Mouse (Mus musculus) gastrocnemius, adult 18-20 months (tissue): ENCODE measurements at regions not wholly inside any gene's neighbourhood (a gene's known extent, or its start where the extent isn't known, plus 50 kb on each side); places are given as distances from the start of the nearest gene placed in this dataset.
"Not testable (repeated sequence)": the region's sequence is repeated elsewhere in the genome, so short reads cannot be mapped to it uniquely, and the experiment has no call there.

Source experiments
- DNase-seq: peaks from one replicate; pipeline ENCODE4 v3.0.0; 2021; ENCODE audit warnings: low spot score

DNA sequence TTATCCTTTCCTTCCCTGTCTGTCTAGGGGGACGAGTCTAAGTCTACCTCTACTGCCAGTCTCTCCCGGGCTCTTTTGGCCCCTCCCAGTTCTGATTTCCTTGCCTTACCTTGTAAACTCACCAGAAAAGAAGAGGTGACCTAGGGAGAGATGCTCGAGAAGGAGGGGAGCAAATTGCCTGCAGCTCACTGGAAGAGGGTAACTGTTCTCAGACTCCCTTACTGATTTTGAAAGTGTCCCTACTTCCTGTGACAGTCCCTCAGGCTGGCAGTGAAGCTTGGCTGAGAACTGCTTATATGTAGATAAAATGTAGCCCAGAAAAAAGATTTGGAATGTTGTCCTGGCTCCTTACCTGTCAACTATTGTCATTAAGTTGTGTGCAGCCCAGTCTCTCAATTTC, 180.6 kb upstream of the Tab2 start:
- no peak for DNase-seq

DNA sequence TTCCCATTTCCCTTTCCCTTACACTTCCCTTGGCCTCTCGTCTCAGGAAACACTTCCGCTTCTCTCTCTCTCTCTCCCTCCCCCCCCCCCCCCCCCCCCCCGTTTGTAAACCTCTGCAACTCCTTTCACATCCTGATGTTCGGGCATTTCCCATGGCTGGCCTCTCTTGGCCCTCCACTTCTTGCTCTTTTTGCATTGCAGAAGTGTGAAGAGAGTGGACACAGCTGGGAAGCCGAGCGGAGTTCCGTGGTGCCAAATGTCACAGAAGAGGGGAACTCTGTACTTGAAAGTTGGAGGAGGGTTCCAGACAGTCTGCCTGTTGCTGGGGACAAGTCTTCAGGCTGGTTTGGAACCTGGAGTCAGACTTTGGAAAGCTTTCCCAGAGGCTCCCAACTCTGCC, 179.2 kb upstream of the Tab2 start:
- no peak for DNase-seq

DNA sequence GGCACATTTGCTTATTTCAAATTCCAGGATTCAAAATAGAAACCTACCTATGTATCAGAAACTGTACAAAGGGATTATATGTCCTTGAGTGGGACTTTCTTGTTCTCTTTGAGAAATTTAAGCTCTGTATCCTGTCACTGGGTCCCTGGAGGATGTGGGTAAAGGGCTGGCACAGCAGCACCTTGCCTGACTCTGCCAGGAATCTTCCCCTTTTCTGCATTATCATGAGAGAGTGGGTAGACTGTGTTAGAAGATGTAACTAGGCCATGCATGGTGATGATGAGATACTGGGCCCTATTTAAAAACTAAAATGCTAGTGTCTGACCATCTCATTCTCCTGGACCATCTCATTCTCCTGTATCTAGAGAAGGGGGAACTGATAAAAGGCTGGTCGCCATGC, 178.4 kb upstream of the Tab2 start:
- no peak for DNase-seq

DNA sequence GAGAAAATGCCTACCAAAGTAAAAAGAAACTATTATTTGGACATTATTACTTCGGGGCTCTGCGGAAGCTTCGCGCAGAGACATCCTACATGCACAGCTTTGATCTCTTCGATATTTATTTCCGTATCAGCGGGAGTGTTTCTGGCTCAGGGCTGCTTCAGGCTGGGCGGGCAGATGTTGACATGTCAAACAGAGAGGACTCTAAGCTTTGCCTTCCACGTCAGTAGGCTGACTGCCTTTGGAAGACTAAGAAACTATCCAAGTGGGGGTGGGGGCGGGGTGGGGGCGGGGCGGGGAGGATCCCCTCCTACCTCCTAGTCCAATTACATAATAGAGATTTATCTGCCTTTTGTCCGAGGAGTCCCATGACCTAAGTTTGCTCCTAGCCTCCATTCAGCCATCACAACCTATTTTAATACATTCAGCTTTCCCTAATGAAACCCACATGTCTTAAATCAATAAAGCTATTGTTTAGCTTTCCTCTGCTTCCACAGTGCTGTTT, 177.5 kb upstream of the Tab2 start:
- no peak for DNase-seq

DNA sequence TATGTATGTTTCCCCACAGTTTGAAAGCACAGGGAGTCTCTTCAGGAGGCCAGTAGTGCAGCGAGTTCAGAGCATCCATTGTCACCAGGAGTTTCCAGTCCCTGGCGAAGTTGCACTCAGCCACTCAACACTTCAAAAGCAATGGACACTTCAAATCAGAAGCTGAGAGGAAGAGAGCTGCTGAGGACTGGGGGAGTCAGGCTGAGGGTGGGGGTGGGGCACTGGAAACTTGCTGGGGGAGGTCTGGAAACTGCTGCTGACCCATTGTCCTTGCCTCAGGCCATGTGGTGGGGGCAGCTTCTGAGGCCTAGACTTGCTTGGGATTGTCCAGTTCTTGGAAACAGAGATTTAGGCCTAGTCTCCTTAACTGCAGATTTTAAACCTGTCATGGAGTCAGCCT, 176.8 kb upstream of the Tab2 start:
- no peak for DNase-seq

DNA sequence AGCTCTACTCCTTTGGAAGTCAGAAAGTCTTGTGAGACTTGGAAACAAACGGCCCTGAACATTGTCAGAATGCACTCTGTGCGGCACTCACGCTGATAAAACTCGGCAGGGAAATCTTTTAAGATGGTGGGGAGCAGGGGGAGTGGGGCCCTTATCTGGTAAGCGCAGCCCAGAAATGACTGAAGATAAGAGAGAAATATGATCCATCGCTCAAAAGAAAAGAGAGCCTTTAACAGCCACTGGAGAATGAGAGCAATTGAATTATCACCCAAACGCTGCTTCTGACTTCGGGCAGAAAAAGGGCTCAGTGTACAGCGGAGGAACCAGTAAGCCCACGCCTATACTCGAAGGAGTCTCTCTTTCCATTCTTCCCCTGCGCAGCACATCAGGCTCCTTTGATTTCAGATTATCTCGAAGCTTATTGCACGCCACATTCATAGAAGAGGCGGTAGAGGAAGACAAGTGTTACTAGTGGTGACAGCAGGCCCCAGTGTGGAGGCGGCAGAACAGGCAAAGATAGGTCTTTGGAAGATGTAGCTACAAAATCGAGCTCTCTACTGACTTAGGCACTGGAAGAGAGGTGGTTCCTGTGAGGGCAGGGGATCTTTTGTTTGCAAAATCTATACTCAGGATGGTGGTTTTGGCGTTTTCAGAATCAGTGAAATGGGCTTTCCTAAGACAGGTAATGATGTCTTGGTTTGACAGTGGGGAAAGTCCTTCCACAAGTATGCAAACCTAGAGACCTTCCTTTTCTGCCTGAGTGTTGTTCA, 174.6 kb upstream of the Tab2 start:
- no peak for DNase-seq

DNA sequence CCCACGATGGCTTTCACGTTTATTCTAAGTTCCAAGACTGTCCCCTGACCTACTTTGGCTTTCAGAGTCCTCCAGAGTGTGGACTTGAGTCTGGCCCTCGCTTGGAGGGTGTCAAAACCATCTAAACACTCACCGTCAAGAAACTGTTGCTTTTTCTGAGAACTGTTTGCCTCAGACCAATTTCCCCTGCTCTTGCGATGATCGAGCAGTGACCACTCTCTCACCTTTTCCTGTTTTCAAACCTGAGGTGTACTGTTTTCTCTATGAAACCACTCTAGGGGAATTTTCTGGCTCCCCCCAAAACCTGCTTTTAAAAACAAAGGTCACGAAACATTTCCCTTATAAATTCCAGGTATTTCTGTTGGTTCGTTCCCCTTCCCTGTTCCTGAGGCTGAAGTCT, 174.0 kb upstream of the Tab2 start:
- DNase-seq: no peak

DNA sequence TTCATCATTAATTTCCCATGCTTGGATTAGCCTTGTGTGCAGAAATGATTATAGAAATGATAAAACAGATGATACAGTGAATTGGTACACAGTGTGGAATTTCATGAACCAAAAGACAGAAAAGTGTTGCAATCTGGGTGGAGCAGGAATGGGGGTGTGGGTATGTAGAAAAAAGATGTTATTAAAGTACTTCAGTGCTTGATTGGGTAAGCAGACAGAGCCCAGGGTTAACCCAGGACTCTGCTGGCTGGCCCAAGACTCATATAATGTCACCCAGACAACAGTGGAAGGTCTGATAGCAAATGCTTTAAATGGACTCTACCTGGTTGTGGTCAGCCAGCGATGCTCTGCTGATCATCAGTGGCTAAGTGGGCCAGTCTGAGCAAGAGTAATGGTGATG, 168.1 kb upstream of the Tab2 start:
- peak; percentile 1 for DNase-seq

DNA sequence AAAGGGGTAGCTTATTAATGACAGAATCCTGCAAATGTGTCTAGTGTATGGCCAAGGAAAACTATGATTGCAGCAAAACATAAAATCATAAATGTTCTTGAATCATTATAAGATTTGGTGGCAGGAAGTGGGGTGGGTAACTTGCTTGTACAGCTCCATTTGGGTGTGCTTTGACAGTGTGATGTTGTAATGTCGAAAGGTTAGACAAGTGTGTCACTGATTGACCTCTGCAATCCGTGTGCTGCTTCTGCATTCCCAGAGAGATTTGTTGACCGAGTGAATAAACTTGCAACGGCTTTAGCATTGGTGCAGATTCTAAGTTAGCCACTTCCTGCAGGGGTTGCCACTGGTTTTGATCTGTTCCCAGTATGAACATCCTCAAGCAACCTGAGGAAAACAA, 165.9 kb upstream of the Tab2 start:
- DNase-seq: no peak

DNA sequence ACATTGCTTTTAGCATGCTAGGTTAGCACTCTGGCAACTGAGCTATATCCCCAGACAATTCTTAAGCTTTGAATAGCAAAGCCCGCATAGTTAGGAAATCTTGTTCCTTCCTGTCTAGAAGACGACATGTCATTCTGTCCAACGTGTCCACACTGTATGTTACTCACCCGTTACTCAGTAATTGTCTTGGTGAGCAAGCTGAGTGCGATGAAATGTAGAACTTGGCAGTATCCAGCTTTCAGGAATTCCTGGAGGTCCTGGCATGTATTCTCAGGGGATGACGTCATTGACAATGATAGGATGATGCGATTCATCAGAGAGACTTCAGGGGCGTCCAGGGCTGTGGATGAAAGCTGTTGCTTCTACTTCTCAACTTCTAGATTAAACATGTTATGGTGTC, 160.8 kb upstream of the Tab2 start:
- no peak for DNase-seq

DNA sequence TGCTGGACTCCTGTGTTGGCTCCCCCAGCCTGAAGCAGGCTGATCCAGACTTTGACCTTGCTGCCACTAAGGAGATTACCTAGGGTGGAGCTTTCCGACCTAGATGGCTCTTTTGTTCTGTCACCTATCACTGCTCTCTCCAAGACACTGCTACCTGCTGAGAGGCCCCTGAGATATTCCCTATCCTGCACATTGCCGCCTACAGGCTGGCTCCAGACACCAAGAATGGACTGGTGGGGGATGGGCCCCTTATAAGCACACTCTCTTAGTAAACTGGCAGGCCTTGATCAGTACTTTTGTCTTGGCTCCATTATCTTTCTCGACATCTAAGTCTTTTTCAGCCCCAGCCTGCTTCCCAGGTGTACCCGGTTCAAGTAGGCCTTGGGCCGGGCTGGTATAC, 158.9 kb upstream of the Tab2 start:
- not testable (repeated sequence) for DNase-seq

DNA sequence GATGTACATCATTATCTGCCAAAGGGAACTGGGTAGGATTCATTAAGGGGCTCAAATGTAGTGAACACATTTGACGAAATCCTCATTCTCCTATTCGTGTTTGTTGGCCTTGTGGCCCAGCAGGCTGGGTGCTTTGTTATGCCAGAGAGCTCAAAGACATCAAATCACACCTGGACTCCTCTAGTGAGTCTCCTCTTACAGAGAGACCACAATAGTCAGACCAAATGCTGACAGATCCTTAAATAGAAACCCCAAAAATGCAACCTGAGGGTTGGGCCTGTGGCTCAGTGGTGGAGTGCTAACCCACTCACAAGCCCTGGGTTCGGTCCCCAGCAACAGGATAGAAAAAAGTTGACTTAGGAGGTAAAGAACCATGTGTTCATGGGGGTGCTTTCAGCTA, 158.5 kb upstream of the Tab2 start:
- no peak for DNase-seq

DNA sequence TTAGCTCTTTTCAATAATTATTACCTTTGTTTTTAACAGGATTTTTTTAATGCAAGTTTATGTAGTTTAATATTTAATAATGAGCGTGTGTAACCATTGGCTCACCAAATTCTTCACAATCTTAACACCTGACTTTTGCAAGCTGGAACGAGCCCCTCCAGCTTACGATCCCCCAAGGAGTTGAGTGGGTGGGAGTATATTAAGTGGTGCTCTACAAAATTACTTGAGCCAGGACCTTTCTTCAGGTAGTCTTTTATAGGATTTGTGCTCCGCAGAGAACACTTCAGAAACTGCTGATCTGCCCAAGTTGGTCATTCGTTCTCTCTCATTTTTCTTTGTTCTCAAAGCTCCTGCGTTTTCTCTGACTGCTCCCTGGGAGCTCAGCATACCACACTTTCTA, 144.5 kb upstream of the Tab2 start:
- no peak for DNase-seq

DNA sequence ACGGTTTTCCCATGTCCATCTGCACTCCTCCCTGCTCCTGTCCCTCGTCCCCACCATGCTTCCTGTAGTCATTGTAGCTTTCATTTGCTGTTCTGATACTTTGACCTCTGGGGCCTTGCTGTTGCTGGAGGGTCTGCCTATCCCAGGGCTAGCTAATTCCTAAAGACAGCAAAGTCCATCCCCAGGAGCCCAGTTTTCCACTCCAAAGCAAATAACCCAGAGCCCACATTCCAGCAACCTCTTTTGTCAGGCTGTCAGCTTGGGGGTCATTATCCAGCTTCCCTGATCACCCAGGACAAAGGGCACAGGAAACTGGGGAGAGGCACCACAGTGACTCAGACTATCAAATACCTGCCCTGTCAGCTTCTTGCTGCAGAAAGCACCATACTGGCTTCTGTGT, 139.9 kb upstream of the Tab2 start:
- no peak for DNase-seq

DNA sequence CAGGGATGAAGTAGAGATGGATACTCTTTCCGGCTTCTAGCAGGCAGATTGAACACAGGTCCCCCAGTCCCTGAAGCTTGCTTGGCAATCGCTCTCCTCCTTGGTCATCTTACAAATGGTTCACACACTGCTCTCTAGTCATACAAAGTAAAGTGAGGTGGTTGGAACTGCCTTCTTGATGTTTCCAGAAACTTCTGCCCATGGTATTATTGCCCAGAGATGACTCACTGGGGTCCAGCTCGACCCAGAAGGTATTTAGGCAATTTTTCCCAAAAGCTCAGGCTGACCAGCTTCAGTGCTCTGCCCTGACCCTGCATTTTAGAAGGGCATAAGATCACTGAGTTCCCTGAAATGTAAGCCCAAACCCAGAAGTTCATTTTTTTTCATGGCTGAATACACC, 139.2 kb upstream of the Tab2 start:
- DNase-seq: no peak

DNA sequence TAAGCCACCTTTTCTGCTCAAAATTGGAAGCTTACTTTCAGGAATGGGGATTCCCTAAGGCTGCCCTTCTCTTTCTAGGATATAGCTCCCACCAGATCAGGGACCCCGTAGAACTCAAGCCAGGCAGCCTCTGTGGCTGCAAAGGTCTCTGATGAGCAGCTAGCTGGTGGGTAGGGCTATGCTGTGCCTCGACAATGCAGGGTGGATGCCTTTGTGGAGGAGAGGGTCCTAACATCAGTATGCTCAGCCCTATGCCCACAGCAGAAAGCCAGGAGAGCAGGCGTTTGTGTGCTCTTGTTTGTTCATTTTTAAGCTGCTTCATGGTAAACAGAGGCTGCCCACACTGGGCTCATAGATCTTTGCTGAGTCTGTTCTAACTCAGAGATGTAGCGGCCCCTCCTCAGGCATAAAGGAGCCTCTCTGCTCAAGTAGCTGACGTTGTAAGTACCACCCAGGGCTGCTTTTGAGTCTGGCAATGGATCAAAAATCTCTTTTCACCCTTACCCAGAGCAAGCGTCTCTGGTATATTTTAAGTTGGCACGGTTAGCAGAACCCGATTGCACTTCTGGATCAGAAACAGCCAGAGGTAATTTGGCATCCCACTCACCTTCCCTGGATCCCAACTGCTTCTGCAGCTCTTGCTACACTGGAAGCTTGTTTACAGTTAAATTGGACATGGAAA, 136.0 kb upstream of the Tab2 start:
- DNase-seq: no peak

DNA sequence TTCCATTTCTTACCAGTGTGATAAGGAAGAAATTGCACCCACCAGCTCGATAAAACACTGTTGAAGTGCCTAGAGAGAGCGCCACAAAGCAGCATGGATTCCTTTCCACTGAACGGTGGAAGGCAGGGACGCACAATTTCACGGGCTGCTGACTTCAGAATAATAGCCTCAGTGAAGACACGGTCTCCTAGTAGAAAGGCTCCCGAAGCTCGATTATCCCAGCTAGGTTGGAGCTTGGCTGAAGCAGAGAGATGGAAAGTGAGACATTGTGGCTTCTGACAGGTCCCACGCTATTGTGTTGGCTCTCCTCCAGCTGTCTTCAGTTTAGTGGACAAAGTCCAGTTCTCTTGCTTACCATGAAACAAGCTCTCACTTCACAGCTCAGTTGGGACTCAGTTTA, 133.3 kb upstream of the Tab2 start:
- no peak for DNase-seq

DNA sequence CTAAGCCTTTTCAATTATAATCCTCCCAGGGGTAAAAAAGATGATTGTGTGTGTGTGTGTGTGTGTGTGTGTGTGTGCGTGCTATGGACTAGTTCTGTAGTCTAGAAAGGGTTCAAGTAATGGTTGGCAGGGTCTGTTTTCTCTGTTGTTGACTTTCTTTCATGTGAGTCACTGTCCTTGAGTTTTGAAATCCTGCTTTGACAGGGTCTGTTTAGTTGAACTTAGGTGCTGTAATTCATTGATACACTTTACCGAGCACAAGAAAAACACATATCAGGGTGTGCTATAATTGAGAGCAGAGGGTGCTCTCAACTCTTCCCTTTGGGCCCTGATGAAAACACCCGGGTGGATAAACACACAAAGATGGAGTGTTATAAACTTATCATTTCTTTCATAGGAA, 132.7 kb upstream of the Tab2 start:
- DNase-seq: no peak

DNA sequence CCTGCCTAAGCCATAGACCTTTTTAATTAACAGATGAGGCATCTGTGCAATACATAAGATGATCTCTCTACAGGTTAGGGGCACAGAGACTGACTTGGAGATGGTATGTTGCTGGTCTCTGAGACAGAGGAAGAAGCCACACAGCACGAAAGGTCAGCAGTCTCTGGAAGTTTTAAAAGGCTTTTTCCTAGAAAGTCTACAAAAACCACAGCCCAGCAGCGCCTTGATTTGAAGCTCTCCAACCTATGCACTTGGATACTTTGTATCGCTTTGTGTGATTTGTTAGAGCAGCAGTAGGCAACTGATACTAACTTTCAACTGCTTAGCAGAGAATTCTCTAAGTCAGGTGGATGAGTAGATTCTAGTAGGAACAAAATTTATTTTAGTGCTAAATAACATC, 132.3 kb upstream of the Tab2 start:
- DNase-seq: no peak

DNA sequence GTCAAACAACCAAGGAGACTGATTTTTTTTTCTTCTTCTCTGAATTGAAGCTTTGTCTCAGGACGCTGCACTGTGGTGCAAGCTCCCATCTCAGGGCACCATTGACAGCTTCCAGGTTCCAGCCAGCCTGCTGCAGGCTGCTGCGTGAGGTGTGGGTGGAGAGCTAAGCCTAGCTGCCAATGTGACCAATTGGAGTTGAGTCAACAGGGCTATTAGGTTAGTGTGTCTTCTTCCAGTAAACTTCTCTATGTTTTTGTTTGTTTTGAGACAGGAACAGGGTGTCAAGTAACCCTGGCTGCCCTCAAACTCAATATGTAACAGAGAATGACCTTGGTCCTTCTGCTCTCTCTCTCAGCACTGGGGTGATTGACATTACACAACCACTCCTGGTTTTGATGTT, 131.1 kb upstream of the Tab2 start:
- peak; percentile 3 for DNase-seq

DNA sequence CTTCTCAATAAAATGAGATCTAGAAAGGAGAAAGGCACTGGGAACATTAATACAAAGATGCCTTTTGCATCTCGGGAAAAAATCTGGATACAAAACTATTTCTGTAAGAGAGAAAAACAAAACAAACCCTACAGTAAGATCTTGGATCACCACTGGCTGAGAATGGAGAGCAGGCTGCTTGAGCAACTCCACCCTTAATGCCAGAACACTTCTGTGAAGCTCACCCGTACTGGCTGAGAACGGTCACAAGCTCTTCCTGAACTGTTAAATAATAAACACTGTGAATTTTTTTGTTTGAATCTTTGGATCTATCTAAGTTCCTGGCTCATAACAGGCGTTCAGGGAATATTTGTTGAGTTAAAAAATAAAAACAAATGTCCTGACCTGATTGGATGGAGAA, 130.4 kb upstream of the Tab2 start:
- peak; percentile 3 for DNase-seq

DNA sequence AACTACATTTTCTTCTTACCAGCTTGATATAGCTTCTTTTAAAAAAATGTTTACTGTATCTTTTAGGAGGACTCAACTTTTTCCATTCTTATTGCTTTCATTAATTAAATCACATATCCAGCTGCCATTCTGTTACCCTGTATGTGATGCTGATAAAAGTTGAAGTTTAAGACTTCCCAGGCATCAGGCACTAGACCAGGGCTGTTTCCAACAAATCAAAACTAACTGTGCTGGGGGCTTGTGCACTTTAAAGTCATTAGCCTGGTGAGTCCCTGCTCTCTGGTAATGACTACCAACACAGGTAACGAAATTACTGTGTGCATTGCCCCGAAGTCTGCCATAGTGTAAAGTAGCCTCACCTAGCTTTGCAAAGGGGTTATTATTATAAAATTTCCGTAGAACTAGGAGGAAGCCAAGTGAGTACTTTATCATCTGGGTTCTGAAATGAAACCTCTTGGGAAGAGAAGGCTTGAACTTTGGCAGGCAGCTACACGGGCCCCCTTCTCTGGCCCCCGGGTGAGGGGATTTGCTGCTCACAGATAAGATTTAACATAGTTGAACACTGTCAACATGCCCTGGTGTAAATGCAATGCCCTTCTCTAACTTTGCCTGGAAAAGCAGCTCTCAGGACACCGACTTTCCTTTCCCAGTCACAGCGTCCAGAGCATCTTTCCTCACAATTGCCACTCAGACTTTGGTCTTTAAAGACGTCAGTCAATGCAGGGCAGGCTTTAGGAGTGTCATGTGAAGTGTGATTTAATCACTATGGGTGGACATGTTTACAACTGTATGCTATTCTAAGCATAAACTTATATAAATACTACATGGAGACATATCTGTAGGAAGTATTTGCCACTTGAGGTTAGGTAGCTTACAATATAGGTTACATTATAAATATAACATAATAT, 122.1 kb upstream of the Tab2 start:
- no peak for DNase-seq
